Mouse (Mus musculus) thymus, adult 2 months (tissue): Measurements from ENCODE around the gene Paqr8.

Experiments
- CTCF ChIP-seq: fragments of 200-500 bp; IDR thresholded peaks from 2 replicates; pipeline ENCODE4 v1.5.1; 2012; ENCODE audit warnings: mild to moderate bottlenecking, control low read depth, low read length, moderate library complexity, borderline replicate concordance; ENCODE audit not compliant: control insufficient read depth, poor library complexity, insufficient read depth; ENCODE audit errors: extremely low read depth
- POLR2A ChIP-seq: fragments of 200-500 bp; IDR thresholded peaks from 2 replicates; pipeline ENCODE4 v1.6.1; 2012; ENCODE audit warnings: mild to moderate bottlenecking, low read length, control low read depth, moderate library complexity; ENCODE audit not compliant: control insufficient read depth, poor library complexity, insufficient read depth; ENCODE audit errors: extremely low read depth

- TF ChIP-seq CTCF (no peak), POLR2A (no peak)
Measured at GRCm38 (mm10) chr1:20943016-20943415, 52.6 kb downstream of the Paqr8 start.
